Mouse (Mus musculus): Measurements from ENCODE around the gene P4ha2. TPM values are rescaled to one million over a fixed set of nuclear protein-coding genes. Genes with fewer than 3 reads are reported as not detected.
"Not testable (repeated sequence)": the region's sequence is repeated elsewhere in the genome, so short reads cannot be mapped to it uniquely, and the experiment has no call there.

Gene P4ha2
- polyA plus RNA-seq, 1 experiment from 2014 or later = 25.1 TPM

- H3K4me1 ChIP-seq (ENCODE audit: control insufficient read depth, insufficient read depth, low read length) = no peaks in the 10 kb centered on the region
- no peak for ATAC-seq (ENCODE audit: low FRiP score, low TSS enrichment)
- H3K4me3 ChIP-seq (ENCODE audit: low read length) = no peak overlapping the region
- H3K9ac ChIP-seq (ENCODE audit: low read depth, low read length) = no peak overlapping the region
- H3K9me3 ChIP-seq (ENCODE audit: control insufficient read depth, low read length) = no peaks in the 10 kb centered on the region
- no peaks in the 10 kb centered on the region for H3K36me3 ChIP-seq (ENCODE audit: control insufficient read depth, insufficient read depth, low read length)
- H3K4me2 ChIP-seq (replicated peaks; ENCODE audit: low read depth, low read length) = no peak overlapping the region
- no peaks in the 10 kb centered on the region for H3K27me3 ChIP-seq (ENCODE audit: control insufficient read depth, insufficient read depth, low read length)
- H3K27ac ChIP-seq (ENCODE audit: low read depth, low read length) = no peak overlapping the region
- WGBS = 87% methylated on average over 6 of the region's 6 CpGs
Measured at GRCm38 (mm10) chr11:54130721-54131120, 30.8 kb downstream of the P4ha2 start.

DNA sequence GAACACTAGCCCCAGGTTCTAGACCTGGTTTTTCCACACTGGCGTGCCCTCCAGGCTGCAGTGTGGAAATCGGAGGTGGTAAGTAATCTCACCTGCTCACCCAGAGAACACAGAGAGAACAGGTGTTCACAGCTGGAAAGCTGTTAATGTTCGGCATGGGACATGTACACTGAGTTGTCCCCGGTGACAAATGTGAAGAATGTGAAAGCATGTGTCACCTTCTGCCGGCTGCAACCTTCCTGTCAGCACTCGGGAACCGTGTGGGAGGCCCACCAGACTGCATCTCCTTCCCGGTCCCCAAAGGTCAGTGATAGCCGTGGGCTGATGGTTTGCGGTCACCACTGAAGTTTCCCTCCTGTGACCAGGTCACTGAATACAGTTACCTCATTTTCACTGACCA, 32.4 kb downstream of the P4ha2 start:
- Histone ChIP-seq H3K4me2 (replicated peaks; ENCODE audit: low read depth, low read length) (no peak overlapping the region), H3K9me3 (ENCODE audit: control insufficient read depth, low read length) (no peaks in the 10 kb centered on the region), H3K36me3 (ENCODE audit: control insufficient read depth, insufficient read depth, low read length) (no peaks in the 10 kb centered on the region), H3K4me3 (ENCODE audit: low read length) (no peak overlapping the region), H3K9ac (ENCODE audit: low read depth, low read length) (no peak overlapping the region), H3K27me3 (ENCODE audit: control insufficient read depth, insufficient read depth, low read length) (no peaks in the 10 kb centered on the region), H3K27ac (ENCODE audit: low read depth, low read length) (no peak overlapping the region), H3K4me1 (ENCODE audit: control insufficient read depth, insufficient read depth, low read length) (no peaks in the 10 kb centered on the region)
- WGBS = 33% methylated on average over 10 of the region's 10 CpGs
- ATAC-seq (ENCODE audit: low FRiP score, low TSS enrichment) = no peak

- H3K9ac ChIP-seq (ENCODE audit: low read depth, low read length) = no peak overlapping the region
- no peaks in the 10 kb centered on the region for H3K36me3 ChIP-seq (ENCODE audit: control insufficient read depth, insufficient read depth, low read length)
- H3K27ac ChIP-seq (ENCODE audit: low read depth, low read length) = no peak overlapping the region
- H3K4me1 ChIP-seq (ENCODE audit: control insufficient read depth, insufficient read depth, low read length) = no peaks in the 10 kb centered on the region
- ATAC-seq (ENCODE audit: low FRiP score, low TSS enrichment) = no peak
- no peak overlapping the region for H3K4me2 ChIP-seq (replicated peaks; ENCODE audit: low read depth, low read length)
- no peaks in the 10 kb centered on the region for H3K27me3 ChIP-seq (ENCODE audit: control insufficient read depth, insufficient read depth, low read length)
- H3K4me3 ChIP-seq (ENCODE audit: low read length) = no peak overlapping the region
- no peaks in the 10 kb centered on the region for H3K9me3 ChIP-seq (ENCODE audit: control insufficient read depth, low read length)
- 84% methylated on average over 6 of the region's 6 CpGs for WGBS
Measured at GRCm38 (mm10) chr11:54134905-54135304, 35.0 kb downstream of the P4ha2 start.

DNA sequence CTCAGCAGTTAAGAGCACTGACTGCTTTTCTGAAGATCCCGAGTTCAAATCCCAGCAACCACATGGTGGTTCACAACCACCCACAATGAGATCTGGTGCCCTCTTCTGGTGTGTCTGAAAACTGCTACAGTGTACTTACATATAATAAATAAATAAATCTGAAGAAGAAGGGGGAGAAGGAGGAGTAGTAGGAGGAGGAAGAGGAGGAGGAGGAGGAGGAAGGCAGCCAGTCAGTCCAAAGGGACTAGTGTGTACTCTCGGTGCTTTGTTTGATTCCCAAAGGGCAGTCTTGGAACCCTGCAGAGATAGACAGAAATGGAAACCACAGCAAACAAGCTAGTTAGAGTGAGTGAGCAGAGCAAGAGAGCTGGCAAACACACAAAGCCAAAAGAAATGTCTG, 40.3 kb downstream of the P4ha2 start:
- H3K27me3 ChIP-seq (ENCODE audit: control insufficient read depth, insufficient read depth, low read length); H3K4me1 ChIP-seq (ENCODE audit: control insufficient read depth, insufficient read depth, low read length); H3K36me3 ChIP-seq (ENCODE audit: control insufficient read depth, insufficient read depth, low read length); ATAC-seq (ENCODE audit: low FRiP score, low TSS enrichment); H3K9ac ChIP-seq (ENCODE audit: low read depth, low read length); H3K27ac ChIP-seq (ENCODE audit: low read depth, low read length); H3K4me3 ChIP-seq (ENCODE audit: low read length); H3K4me2 ChIP-seq (replicated peaks; ENCODE audit: low read depth, low read length); H3K9me3 ChIP-seq (ENCODE audit: control insufficient read depth, low read length): not testable (repeated sequence)
- WGBS = 48% methylated on average over 2 of the region's 2 CpGs

- no peaks in the 10 kb centered on the region for H3K27me3 ChIP-seq (ENCODE audit: control insufficient read depth, insufficient read depth, low read length)
- H3K9me3 ChIP-seq (ENCODE audit: control insufficient read depth, low read length) = no peaks in the 10 kb centered on the region
- H3K27ac ChIP-seq (ENCODE audit: low read depth, low read length) = no peak overlapping the region
- H3K4me2 ChIP-seq (replicated peaks; ENCODE audit: low read depth, low read length) = no peak overlapping the region
- ATAC-seq (ENCODE audit: low FRiP score, low TSS enrichment) = no peak
- H3K4me3 ChIP-seq (ENCODE audit: low read length) = no peak overlapping the region
- H3K4me1 ChIP-seq (ENCODE audit: control insufficient read depth, insufficient read depth, low read length) = no peaks in the 10 kb centered on the region
- 87% methylated on average over 7 of the region's 7 CpGs for WGBS
- no peaks in the 10 kb centered on the region for H3K36me3 ChIP-seq (ENCODE audit: control insufficient read depth, insufficient read depth, low read length)
- H3K9ac ChIP-seq (ENCODE audit: low read depth, low read length) = no peak overlapping the region
Measured at GRCm38 (mm10) chr11:54141200-54141971, 41.5 kb downstream of the P4ha2 start.

DNA sequence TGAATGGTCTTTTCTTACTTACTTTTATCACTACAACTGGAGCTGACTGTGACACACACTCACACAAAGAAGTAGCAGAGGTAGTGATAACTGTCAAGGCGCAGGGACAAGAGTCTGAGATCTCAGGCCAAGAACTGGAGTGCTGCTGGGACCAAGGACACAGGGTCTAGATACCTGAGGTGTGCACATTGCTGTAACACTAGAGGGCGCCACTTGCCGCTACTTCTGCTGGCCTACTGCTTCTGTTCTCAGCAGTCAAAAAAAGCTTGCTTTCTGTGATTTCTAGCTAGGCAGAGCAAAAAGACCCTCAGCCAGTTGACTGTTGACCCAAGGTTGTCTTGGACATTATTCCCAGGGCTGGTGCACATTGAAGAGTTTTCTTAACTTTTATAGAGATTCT, 45.0 kb downstream of the P4ha2 start:
- WGBS = 24% methylated on average over 3 of the region's 3 CpGs
- Histone ChIP-seq H3K4me1 (ENCODE audit: control insufficient read depth, insufficient read depth, low read length) (no peaks in the 10 kb centered on the region), H3K9me3 (ENCODE audit: control insufficient read depth, low read length) (no peaks in the 10 kb centered on the region), H3K27me3 (ENCODE audit: control insufficient read depth, insufficient read depth, low read length) (no peaks in the 10 kb centered on the region), H3K9ac (ENCODE audit: low read depth, low read length) (no peak overlapping the region), H3K4me2 (replicated peaks; ENCODE audit: low read depth, low read length) (no peak overlapping the region), H3K4me3 (ENCODE audit: low read length) (no peak overlapping the region), H3K27ac (ENCODE audit: low read depth, low read length) (no peak overlapping the region), H3K36me3 (ENCODE audit: control insufficient read depth, insufficient read depth, low read length) (no peaks in the 10 kb centered on the region)
- ATAC-seq (ENCODE audit: low FRiP score, low TSS enrichment) = no peak

DNA sequence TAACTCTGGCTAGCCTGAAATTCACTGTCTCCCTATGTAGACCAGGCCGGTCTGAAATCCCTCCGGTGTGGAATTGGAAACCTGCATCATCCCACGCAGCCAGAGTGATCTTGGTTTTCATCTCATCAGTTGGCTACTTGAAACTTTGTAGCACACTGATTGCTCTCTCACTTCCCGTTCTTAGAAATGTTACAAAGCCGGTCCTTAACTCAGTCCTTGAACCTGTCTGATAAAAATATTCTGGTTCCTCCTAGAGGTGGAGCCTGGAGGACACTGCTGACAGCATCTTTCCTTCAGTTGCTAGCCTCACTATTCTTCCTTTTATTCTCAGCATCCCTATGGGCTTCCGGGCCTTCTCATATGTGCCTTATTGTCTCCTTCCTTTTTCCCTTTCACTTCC, 46.1 kb downstream of the P4ha2 start:
- Histone ChIP-seq H3K4me3 (ENCODE audit: low read length) (no peak overlapping the region), H3K4me2 (replicated peaks; ENCODE audit: low read depth, low read length) (no peak overlapping the region), H3K9ac (ENCODE audit: low read depth, low read length) (no peak overlapping the region), H3K27me3 (ENCODE audit: control insufficient read depth, insufficient read depth, low read length) (no peaks in the 10 kb centered on the region), H3K36me3 (ENCODE audit: control insufficient read depth, insufficient read depth, low read length) (no peaks in the 10 kb centered on the region), H3K4me1 (ENCODE audit: control insufficient read depth, insufficient read depth, low read length) (no peaks in the 10 kb centered on the region), H3K9me3 (ENCODE audit: control insufficient read depth, low read length) (no peaks in the 10 kb centered on the region), H3K27ac (ENCODE audit: low read depth, low read length) (no peak overlapping the region)
- WGBS = 84% methylated on average over 6 of the region's 6 CpGs
- no peak for ATAC-seq (ENCODE audit: low FRiP score, low TSS enrichment)

DNA sequence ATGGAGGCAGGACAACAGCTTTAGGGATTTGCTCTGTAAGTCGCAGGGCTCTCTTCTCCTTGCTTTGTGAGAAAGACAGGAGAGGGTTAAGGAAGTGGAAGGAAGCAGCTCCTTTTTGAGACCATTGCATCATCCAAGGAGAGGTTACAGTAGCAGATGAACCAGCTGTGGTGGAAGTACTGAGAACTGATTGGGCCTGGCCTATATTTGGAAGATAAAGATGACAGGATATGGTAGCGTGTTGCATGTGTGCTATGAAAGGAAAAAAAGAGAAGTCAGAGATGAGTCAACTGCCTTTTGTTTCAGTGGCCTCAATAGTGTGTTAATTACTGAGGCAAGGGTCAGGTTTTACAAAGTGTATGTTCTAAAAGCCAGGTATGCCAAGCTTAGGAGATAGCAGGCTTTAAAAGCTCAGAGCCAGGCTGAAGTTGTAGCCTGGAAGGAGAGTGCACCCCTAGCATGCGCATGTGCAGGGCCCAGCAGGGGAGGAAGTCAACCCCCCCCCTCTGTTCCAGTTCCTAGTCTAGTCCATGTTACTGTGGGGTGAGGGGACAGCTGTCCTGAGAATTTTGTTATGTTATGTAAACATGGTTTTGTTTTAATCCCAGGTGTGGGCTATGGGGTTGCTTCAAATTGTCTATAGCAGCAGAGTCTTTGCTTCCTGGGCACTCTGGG, 50.0 kb downstream of the P4ha2 start:
- H3K27me3 ChIP-seq (ENCODE audit: control insufficient read depth, insufficient read depth, low read length) = no peaks in the 10 kb centered on the region
- no peak overlapping the region for H3K4me3 ChIP-seq (ENCODE audit: low read length)
- no peak overlapping the region for H3K9ac ChIP-seq (ENCODE audit: low read depth, low read length)
- 82% methylated on average over 3 of the region's 3 CpGs for WGBS
- H3K36me3 ChIP-seq (ENCODE audit: control insufficient read depth, insufficient read depth, low read length) = no peaks in the 10 kb centered on the region
- H3K4me2 ChIP-seq (replicated peaks; ENCODE audit: low read depth, low read length) = no peak overlapping the region
- no peak overlapping the region for H3K27ac ChIP-seq (ENCODE audit: low read depth, low read length)
- no peaks in the 10 kb centered on the region for H3K9me3 ChIP-seq (ENCODE audit: control insufficient read depth, low read length)
- no peaks in the 10 kb centered on the region for H3K4me1 ChIP-seq (ENCODE audit: control insufficient read depth, insufficient read depth, low read length)
- no peak for ATAC-seq (ENCODE audit: low FRiP score, low TSS enrichment)

GRCm38 (mm10) chr11:54151141-54151540, 51.2 kb downstream of the P4ha2 start:
- Histone ChIP-seq H3K9me3 (ENCODE audit: control insufficient read depth, low read length) (no peaks in the 10 kb centered on the region), H3K27ac (ENCODE audit: low read depth, low read length) (no peak overlapping the region), H3K4me2 (replicated peaks; ENCODE audit: low read depth, low read length) (no peak overlapping the region), H3K27me3 (ENCODE audit: control insufficient read depth, insufficient read depth, low read length) (no peaks in the 10 kb centered on the region), H3K36me3 (ENCODE audit: control insufficient read depth, insufficient read depth, low read length) (no peaks in the 10 kb centered on the region), H3K9ac (ENCODE audit: low read depth, low read length) (no peak overlapping the region), H3K4me3 (ENCODE audit: low read length) (no peak overlapping the region), H3K4me1 (ENCODE audit: control insufficient read depth, insufficient read depth, low read length) (no peaks in the 10 kb centered on the region)
- 50% methylated on average over 7 of the region's 7 CpGs for WGBS
- no peak for ATAC-seq (ENCODE audit: low FRiP score, low TSS enrichment)
